In genomic region chr6:122366976-122367375, GRCm38 (mm10) we compare ENCODE assay signal across 17 mouse cellular contexts.
"Had no signal": no experiment of that assay in that cellular context is flagged by ENCODE, and none has a peak within 500 bp of the region (broad histone marks: within the 10 kb centered on the region; RNA-seq: fewer than 3 reads in every experiment).

No protein-coding gene starts in this region.

- H3K4me3 ChIP-seq: midbrain, embryonic 10.5 days; midbrain, embryonic 12.5 days; myocyte; neural tube, embryonic 13.5 days; neural tube, embryonic 15.5 days had no signal

- DNase-seq: lung, adult 18-20 months; lung, embryonic 14.5 days; lung, postnatal 10 days; lung, postnatal 4 days; midbrain, embryonic 14.5 days; retina, postnatal 1 day; right cerebral cortex, adult 18-20 months; right cerebral cortex, postnatal 14 days; thymus, adult 18-20 months; thymus, postnatal 14 days; thymus, postnatal 36 days had no signal

- H3K9me3 ChIP-seq: midbrain, embryonic 12.5 days; neural tube, embryonic 13.5 days; neural tube, embryonic 15.5 days had no signal

- H3K27me3 ChIP-seq: midbrain, embryonic 12.5 days; neural tube, embryonic 13.5 days; neural tube, embryonic 15.5 days had no signal

- H3K9ac ChIP-seq: lung, embryonic 14.5 days; midbrain, embryonic 12.5 days; neural tube, embryonic 13.5 days; neural tube, embryonic 15.5 days had no signal

- H3K4me1 ChIP-seq: midbrain, embryonic 10.5 days; midbrain, embryonic 12.5 days; neural tube, embryonic 13.5 days; neural tube, embryonic 15.5 days had no signal

- ATAC-seq: midbrain, embryonic 16.5 days had no signal

- H3K4me2 ChIP-seq: lung, embryonic 14.5 days; midbrain, embryonic 12.5 days; neural tube, embryonic 13.5 days; neural tube, embryonic 15.5 days had no signal

- H3K36me3 ChIP-seq: midbrain, embryonic 10.5 days; midbrain, embryonic 12.5 days; neural tube, embryonic 13.5 days; neural tube, embryonic 15.5 days had no signal

- H3K27ac ChIP-seq: midbrain, embryonic 10.5 days; midbrain, embryonic 12.5 days; neural tube, embryonic 13.5 days; neural tube, embryonic 15.5 days had no signal
